Comparison of ENCODE assay signal across 8 mouse cellular contexts in genomic region chr4:120230256-120230649, GRCm38 (mm10). TPM values are rescaled to one million over a fixed set of nuclear protein-coding genes. Genes with fewer than 3 reads are reported as not detected.
DNase-seq lines count a peak whose midpoint lies in the region; ATAC-seq and TF ChIP-seq lines count a peak whose summit lies in the region.

No protein-coding gene starts in this region.

- ATAC-seq in hindbrain, embryonic 11.5 days (ENCODE audit: low FRiP score), result peak; percentile 56; the same call in 1 of the 2 replicates
- ATAC-seq in midbrain, embryonic 11.5 days (ENCODE audit: low FRiP score), result peak; percentile 60; the same call in 1 of the 2 replicates
- no peak for ATAC-seq in inflammation-experienced regulatory T-cells, adult 6 months

- no peak overlapping the region for H3K9ac ChIP-seq in hindbrain, embryonic 11.5 days (ENCODE audit: low read depth, low read length)
- H3K9ac ChIP-seq in midbrain, embryonic 11.5 days (ENCODE audit: low read length), result no peak overlapping the region

- peaks cover 25% of the 10 kb centered on the region for H3K4me1 ChIP-seq in E14TG2a.4 (replicated peaks; ENCODE audit: low read depth, low read length)
- H3K4me1 ChIP-seq in forebrain, embryonic 10.5 days, result no peaks in the 10 kb centered on the region
- no peaks in the 10 kb centered on the region for H3K4me1 ChIP-seq in hindbrain, embryonic 11.5 days (replicated peaks; ENCODE audit: control insufficient read depth, insufficient read depth, low read length)
- no peaks in the 10 kb centered on the region for H3K4me1 ChIP-seq in midbrain, embryonic 11.5 days (ENCODE audit: control insufficient read depth, insufficient read depth, low read length)

- intact Hi-C loops in left cerebral cortex, adult 2 months (cut with DNase I), result loop anchor here (1.0 kb wide), 2 partner anchors 93 to 151 kb away; no protein-coding TSS in a partner anchor

- TF ChIP-seq CTCF in E14TG2a.4 (conservative IDR thresholded peaks at IDR 0.05; ENCODE audit: low read length), result peak; percentile 98
- TF ChIP-seq CTCF in left cerebral cortex, adult 2 months (IDR thresholded peaks at IDR 0.05), result peak; percentile 94

- H3K27ac ChIP-seq in forebrain, embryonic 10.5 days, result no peak overlapping the region
- H3K27ac ChIP-seq in hindbrain, embryonic 11.5 days (ENCODE audit: low read depth, low read length), result no peak overlapping the region
- H3K27ac ChIP-seq in left cerebral cortex, adult 2 months, result no peak overlapping the region
- H3K27ac ChIP-seq in midbrain, embryonic 11.5 days (ENCODE audit: low read depth, low read length), result no peak overlapping the region

- H3K36me3 ChIP-seq in E14TG2a.4 (ENCODE audit: insufficient read depth, low read length), result no peaks in the 10 kb centered on the region
- no peaks in the 10 kb centered on the region for H3K36me3 ChIP-seq in forebrain, embryonic 10.5 days (replicated peaks)
- no peaks in the 10 kb centered on the region for H3K36me3 ChIP-seq in hindbrain, embryonic 11.5 days (ENCODE audit: control insufficient read depth, insufficient read depth, low read length)
- no peaks in the 10 kb centered on the region for H3K36me3 ChIP-seq in midbrain, embryonic 11.5 days (ENCODE audit: control insufficient read depth, insufficient read depth, low read length)

- H3K4me2 ChIP-seq in hindbrain, embryonic 11.5 days (replicated peaks; ENCODE audit: low read depth, low read length), result no peak overlapping the region
- no peak overlapping the region for H3K4me2 ChIP-seq in midbrain, embryonic 11.5 days

- WGBS in forebrain, embryonic 10.5 days, result 15% methylated on average over 6 of the region's 6 CpGs
- WGBS in hindbrain, embryonic 11.5 days, result 15% methylated on average over 6 of the region's 6 CpGs
- 10% methylated on average over 6 of the region's 6 CpGs for WGBS in midbrain, embryonic 11.5 days

- H3K27me3 ChIP-seq in E14TG2a.4 (ENCODE audit: insufficient read depth, low read length), result peaks cover 27% of the 10 kb centered on the region
- H3K27me3 ChIP-seq in forebrain, embryonic 10.5 days (ENCODE audit: poor library complexity, severe bottlenecking), result peaks cover 49% of the 10 kb centered on the region
- no peaks in the 10 kb centered on the region for H3K27me3 ChIP-seq in hindbrain, embryonic 11.5 days (ENCODE audit: control insufficient read depth, insufficient read depth, low read length)
- H3K27me3 ChIP-seq in midbrain, embryonic 11.5 days (ENCODE audit: control insufficient read depth, insufficient read depth, low read length), result no peaks in the 10 kb centered on the region

- no peak overlapping the region for H3K4me3 ChIP-seq in E14TG2a.4 (replicated peaks; ENCODE audit: low read length)
- no peak overlapping the region for H3K4me3 ChIP-seq in forebrain, embryonic 10.5 days
- no peak overlapping the region for H3K4me3 ChIP-seq in hindbrain, embryonic 11.5 days (ENCODE audit: low read depth, low read length)
- no peak overlapping the region for H3K4me3 ChIP-seq in left cerebral cortex, adult 2 months
- H3K4me3 ChIP-seq in midbrain, embryonic 11.5 days (ENCODE audit: low read depth, low read length), result no peak overlapping the region

- no peaks in the 10 kb centered on the region for H3K9me3 ChIP-seq in E14TG2a.4 (ENCODE audit: low read length)
- no peaks in the 10 kb centered on the region for H3K9me3 ChIP-seq in forebrain, embryonic 10.5 days
- H3K9me3 ChIP-seq in hindbrain, embryonic 11.5 days (ENCODE audit: control insufficient read depth, low read length), result no peaks in the 10 kb centered on the region
- H3K9me3 ChIP-seq in midbrain, embryonic 11.5 days (ENCODE audit: control insufficient read depth, low read length), result no peaks in the 10 kb centered on the region

- peak; percentile 82 to 90 for DNase-seq in adrenal gland, adult (ENCODE audit: inconsistent age in 2 of 2, low spot score in 1 of 2)
- DNase-seq in forebrain, embryonic 10.5 days (ENCODE audit: extremely low spot score, low spot score), result peak; percentile 71
- peak; percentile 76 for DNase-seq in hindbrain, embryonic 11.5 days (ENCODE audit: low spot score)
- DNase-seq in left cerebral cortex, adult 2 months (ENCODE audit: extremely low spot score in 1 of 2, low spot score in 2 of 2), result peak; percentile 70 to 73
- DNase-seq in midbrain, embryonic 11.5 days (ENCODE audit: low spot score, missing footprints), result peak; percentile 90
- DNase-seq in spleen, postnatal 10 days (ENCODE audit: low spot score in 2 of 2), result peak; percentile 28 to 62

RNA-seq across cellular contexts. Expression of gene Foxo6, which starts 56.9 kb away (rescaled TPM):
- 0.06 TPM in 2 replicates for polyA plus RNA-seq in forebrain, embryonic 10.5 days (2016; fragmentation: Nextera tagmentation; extraction: Ambion mirVana)
- 0.20 and 0.39 TPM in 2 replicates for polyA plus RNA-seq in hindbrain, embryonic 11.5 days (2014; fragmentation: Nextera tagmentation; extraction: Ambion mirVana)
- total RNA-seq in left cerebral cortex, adult 2 months (2021), result 10 to 100 TPM; 11.3 to 17.1 TPM
- polyA plus RNA-seq in midbrain, embryonic 11.5 days (2014; fragmentation: Nextera tagmentation; extraction: Ambion mirVana), result 0.11 and 0.25 TPM in 2 replicates
- not detected for polyA plus RNA-seq in inflammation-experienced regulatory T-cells, adult 6 months (2017; shearing (Covaris generic))
